Mouse (Mus musculus): ENCODE results near the gene Gm2016. TPM values are rescaled to one million over a fixed set of nuclear protein-coding genes. Genes with fewer than 3 reads are reported as not detected.
"Not testable (repeated sequence)": the region's sequence is repeated elsewhere in the genome, so short reads cannot be mapped to it uniquely, and the experiment has no call there.

The Gm2016 gene
- polyA plus RNA-seq, 1 experiment from 2014 or later: not detected

DNA sequence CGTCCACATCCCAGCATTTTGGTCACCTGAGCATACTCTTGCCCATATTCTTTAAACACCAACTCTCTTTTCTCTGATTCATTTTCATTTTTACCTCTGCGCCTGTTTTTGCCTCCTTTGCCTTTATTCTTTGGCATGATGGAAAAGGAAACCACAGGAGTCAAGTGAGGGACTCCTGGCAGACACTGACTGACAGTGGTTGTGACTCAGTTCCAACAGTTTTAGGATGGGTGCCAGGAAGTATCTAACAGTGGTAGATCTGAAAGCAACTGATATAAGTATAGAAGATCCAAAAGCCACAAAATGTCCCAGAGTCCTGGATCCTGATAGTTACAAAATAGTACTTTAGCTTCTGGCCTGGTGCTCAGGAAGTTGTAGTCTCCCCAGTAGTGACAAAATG, 45.8 kb downstream of the Gm2016 start, which contains the start of gene Gm2035:
TSS of gene Gm2035 (minus strand) at position 137 of the 400 bp plus-strand sequence.
- H3K4me2 ChIP-seq (ENCODE audit: low read depth, low read length, severe bottlenecking); H3K9ac ChIP-seq (ENCODE audit: low read length); H3K4me1 ChIP-seq (replicated peaks; ENCODE audit: control insufficient read depth, insufficient read depth, low read length); H3K27ac ChIP-seq (ENCODE audit: low read depth, low read length); H3K9me3 ChIP-seq (ENCODE audit: control insufficient read depth, low read length); DNase-seq (ENCODE audit: low spot score); H3K27me3 ChIP-seq (ENCODE audit: control insufficient read depth, insufficient read depth, low read length); ATAC-seq (replicated peaks; ENCODE audit: low FRiP score); H3K4me3 ChIP-seq (ENCODE audit: low read depth, low read length); H3K36me3 ChIP-seq (ENCODE audit: control insufficient read depth, insufficient read depth, low read length): not testable (repeated sequence)
- WGBS: 85% methylated on average over 2 of the region's 2 CpGs

Other genes starting within 250 kb of the Gm2016 start
- gene Gm16381, start 229.5 kb upstream of the Gm2016 start, polyA plus RNA-seq (2014; fragmentation: Nextera tagmentation; extraction: Ambion mirVana): not detected in 2 replicates
- gene Gm21319, start 98.3 kb upstream of the Gm2016 start, polyA plus RNA-seq (2014; fragmentation: Nextera tagmentation; extraction: Ambion mirVana): not detected in 2 replicates
- gene Gm21936, start 78.6 kb upstream of the Gm2016 start, polyA plus RNA-seq (2014; fragmentation: Nextera tagmentation; extraction: Ambion mirVana): not detected in 2 replicates
- not detected in 2 replicates for gene BB287469, start 57.5 kb upstream of the Gm2016 start, polyA plus RNA-seq (2014; fragmentation: Nextera tagmentation; extraction: Ambion mirVana)
- gene Gm2001, start 31.7 kb upstream of the Gm2016 start, polyA plus RNA-seq (2014; fragmentation: Nextera tagmentation; extraction: Ambion mirVana): not detected in 2 replicates
- gene Gm2022, start 21.3 kb downstream of the Gm2016 start, polyA plus RNA-seq (2014; fragmentation: Nextera tagmentation; extraction: Ambion mirVana): not detected in 2 replicates
- not detected in 2 replicates for gene Gm2035, start 45.8 kb downstream of the Gm2016 start, polyA plus RNA-seq (2014; fragmentation: Nextera tagmentation; extraction: Ambion mirVana)
- gene Gm2042, start 80.0 kb downstream of the Gm2016 start, polyA plus RNA-seq (2014; fragmentation: Nextera tagmentation; extraction: Ambion mirVana): not detected in 2 replicates
- gene Gm2075, start 137.8 kb downstream of the Gm2016 start, polyA plus RNA-seq (2014; fragmentation: Nextera tagmentation; extraction: Ambion mirVana): not detected in 2 replicates
- not detected in 2 replicates for gene Gm6803, start 144.7 kb downstream of the Gm2016 start, polyA plus RNA-seq (2014; fragmentation: Nextera tagmentation; extraction: Ambion mirVana)
- gene Gm2056, start 152.9 kb downstream of the Gm2016 start, polyA plus RNA-seq (2014; fragmentation: Nextera tagmentation; extraction: Ambion mirVana): not detected in 2 replicates
- not detected in 2 replicates for gene Gm16368, start 209.6 kb downstream of the Gm2016 start, polyA plus RNA-seq (2014; fragmentation: Nextera tagmentation; extraction: Ambion mirVana)